Mouse (Mus musculus) ES-E14 (cell line): ENCODE measurements around the gene Rnaset2a.
"Not testable (repeated sequence)": the region's sequence is repeated elsewhere in the genome, so short reads cannot be mapped to it uniquely, and the experiment has no call there.

Experiments used
- CHD2 ChIP-seq: IDR thresholded peaks from 2 replicates; pipeline ENCODE4 v1.6.1; 2014; ENCODE audit warnings: mild to moderate bottlenecking, low read depth, low read length, inconsistent platforms
- HCFC1 ChIP-seq: IDR thresholded peaks from 2 replicates; pipeline ENCODE4 v1.6.1; 2012; ENCODE audit warnings: low read length, inconsistent platforms, borderline replicate concordance; ENCODE audit not compliant: insufficient read depth
- MAFK ChIP-seq: IDR thresholded peaks from 2 replicates; pipeline ENCODE4 v1.6.1; 2014; ENCODE audit warnings: mild to moderate bottlenecking, low read depth, low read length, inconsistent platforms; ENCODE audit not compliant: insufficient read depth
- ZC3H11A ChIP-seq: IDR thresholded peaks from 2 replicates; pipeline ENCODE4 v1.6.1; 2012; ENCODE audit warnings: low read depth, mild to moderate bottlenecking, inconsistent platforms, low read length, borderline replicate concordance
- ZNF384 ChIP-seq: IDR thresholded peaks from 2 replicates; pipeline ENCODE4 v1.6.1; 2012; ENCODE audit warnings: low read depth, low read length, inconsistent platforms

DNA sequence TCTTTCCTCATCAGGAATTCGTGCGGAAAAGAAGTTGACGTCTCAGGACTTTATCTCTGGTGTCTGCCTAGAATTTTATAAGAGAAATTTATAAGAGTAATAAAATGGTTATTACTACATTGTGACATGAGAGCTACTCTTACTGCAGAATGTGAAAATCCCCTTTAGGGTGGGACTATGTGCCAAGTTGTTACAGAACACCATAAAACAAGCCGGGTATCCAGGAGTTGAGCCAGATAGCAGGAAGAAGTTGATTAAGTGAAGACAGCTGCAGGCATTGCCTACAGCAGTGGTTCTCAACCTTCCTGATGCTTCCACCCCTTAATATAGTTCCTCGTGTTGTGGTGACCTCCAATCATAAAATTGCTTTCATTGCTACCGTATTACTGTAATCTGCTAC lies 31.0 kb downstream of the Rnaset2a start:
- TF ChIP-seq HCFC1, MAFK, ZNF384, CHD2, ZC3H11A: not testable (repeated sequence)
